Mouse (Mus musculus): ENCODE measurements around the gene Plppr1.
"Not testable (repeated sequence)": the region's sequence is repeated elsewhere in the genome, so short reads cannot be mapped to it uniquely, and the experiment has no call there.

The Plppr1 gene

DNA sequence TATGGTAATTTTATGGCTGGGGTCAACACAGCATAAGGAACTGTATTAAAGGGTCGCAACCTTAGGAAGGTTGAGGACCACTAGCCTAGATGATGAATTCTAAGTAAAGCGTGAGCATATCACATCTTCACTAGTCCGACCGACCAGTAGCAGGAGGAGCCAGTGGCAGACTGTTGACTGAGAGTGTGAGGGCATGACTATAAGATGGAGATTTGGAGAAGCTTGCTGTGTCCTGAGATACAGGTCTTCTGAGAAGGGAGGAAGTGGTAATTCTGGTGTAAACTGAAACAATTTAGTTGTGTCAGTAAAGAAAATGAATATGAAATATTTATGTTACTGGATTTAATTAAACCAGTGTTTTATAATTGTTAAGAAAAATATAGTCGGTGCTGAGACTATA, 180.4 kb downstream of the Plppr1 start:
- DNase-seq, result no peak

DNA sequence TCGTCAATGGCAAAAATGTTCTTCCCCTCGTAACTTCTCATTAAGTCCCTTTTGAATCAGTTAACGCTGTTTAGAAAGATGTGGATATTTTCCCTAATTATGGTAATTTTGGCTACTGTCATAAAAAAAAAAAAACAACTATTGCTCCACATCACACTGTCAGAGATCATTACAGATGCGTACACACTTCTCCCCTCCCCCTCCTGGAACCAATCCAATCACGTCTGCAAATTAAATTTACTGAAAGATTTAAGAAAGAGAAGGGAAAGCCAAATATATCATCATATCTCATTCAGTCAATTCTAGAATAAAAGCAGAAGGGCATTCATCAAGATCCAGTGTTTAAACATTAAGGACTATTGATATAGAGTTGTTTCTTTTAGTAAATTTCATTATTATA, 185.7 kb downstream of the Plppr1 start:
- DNase-seq, result no peak

DNA sequence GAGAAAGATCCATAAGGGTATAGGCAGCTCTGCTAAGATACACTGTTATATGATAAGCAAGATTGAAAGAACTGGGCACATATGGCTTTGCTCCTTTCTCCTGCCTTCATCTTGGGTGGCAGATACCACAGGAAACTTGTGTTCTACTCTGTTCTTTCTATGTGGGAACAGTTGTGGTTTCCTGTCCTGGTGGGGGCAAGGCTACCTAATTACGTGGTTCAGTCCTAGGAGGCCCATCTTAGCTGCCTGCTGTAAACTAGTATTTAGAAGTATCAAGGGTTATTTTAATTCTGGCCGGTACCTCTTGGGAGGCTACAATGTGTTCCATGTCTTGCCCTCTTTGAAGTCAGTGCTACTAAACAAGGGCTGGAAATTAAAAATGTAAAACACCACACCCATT, 186.2 kb downstream of the Plppr1 start:
- no peak for DNase-seq

- no peak for DNase-seq
Measured at GRCm38 (mm10) chr4:49251262-49251661, 192.2 kb downstream of the Plppr1 start.

- no peak for DNase-seq
Measured at GRCm38 (mm10) chr4:49252169-49252568, 193.1 kb downstream of the Plppr1 start.

DNA sequence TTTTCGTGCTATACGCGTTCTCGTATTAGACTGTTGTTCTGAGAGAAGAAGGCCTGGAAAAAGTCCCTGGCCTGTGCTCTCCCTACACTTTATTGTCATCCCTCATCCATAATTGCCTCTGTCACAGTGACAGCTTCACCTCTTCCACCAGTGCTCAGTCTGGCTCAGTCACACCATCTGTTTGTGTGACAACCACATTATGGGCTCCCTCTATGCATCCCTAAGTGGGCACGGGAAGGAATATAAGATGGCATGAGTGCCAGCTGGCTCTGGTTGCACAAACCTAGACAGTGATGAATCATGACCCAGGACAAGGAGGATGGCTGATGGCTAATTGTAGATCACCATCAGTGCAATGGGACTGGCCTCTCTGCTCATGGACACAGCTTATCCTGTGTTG, 219.4 kb downstream of the Plppr1 start:
- no peak for DNase-seq

DNA sequence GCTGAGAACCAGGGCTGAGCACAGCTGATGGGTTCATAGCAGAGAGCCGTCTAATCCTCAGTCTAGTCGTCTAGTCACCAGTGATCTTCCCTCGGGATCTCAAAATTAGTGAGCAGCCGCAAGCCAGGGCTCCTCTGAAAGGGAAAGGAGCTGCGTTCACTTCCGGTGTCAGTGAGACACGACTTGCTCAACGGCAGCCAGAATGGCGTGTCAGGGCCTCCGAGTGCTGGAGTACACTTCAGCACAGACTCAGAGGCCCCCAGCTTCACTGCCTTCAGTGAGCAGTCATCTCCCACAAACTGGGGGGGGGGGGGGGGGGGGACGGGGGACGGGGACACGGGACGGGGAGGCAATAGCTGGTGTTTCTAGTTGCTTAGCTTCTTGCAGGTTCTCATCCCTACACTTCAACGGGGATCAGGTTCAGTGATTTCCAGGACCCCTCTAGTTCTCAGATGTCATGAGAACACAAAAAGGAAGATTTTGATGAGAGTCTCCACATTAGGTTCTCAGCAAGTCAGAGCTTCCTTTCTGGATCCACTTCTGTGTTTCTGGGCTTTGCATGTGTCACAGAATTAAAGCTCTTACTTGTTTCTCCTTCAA, 225.7 kb downstream of the Plppr1 start:
- DNase-seq, result no peak

GRCm38 (mm10) chr4:49285340-49286196, 226.5 kb downstream of the Plppr1 start:
- no peak for DNase-seq

GRCm38 (mm10) chr4:49286197-49286492, 227.1 kb downstream of the Plppr1 start:
- no peak for DNase-seq

DNA sequence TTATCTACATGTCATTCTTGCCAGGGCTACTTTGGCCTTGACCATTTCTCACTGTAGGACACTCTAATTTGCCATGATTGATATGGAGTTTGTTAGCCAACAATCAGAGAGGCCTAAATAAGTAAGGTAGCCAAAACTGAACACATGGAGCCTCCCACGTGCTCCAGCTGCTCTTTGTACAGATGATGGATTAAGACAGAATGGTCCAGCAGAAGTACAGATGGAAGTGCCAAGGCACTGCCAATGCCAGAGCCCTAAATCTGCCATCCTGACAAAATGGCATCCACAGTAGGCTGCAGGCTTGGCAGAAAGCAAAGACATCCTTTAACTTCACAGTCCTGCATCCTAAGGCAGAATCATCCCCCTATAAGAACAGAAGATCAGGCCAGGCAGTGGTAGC, 237.4 kb downstream of the Plppr1 start:
- no peak for DNase-seq

DNA sequence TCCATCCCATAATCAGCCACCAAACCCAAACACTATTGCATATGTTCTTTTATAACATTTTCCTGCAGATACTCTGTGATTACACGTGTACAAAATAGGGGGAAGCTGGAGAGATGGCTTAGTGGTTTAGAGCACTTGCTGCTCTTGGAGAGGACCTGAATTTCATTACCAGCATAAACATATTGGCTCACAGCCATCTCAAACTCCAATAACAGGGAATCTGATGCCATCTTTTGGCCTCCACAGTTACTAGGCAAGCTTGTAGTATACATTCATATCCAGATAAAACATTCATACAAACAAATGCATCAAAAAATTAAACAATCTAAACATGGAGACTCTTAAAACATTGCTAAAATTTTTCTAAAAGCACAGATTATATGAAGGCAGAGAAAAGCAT, 240.5 kb downstream of the Plppr1 start:
- DNase-seq, result no peak

GRCm38 (mm10) chr4:49321903-49322635, 263.0 kb downstream of the Plppr1 start:
- DNase-seq, result no peak

DNA sequence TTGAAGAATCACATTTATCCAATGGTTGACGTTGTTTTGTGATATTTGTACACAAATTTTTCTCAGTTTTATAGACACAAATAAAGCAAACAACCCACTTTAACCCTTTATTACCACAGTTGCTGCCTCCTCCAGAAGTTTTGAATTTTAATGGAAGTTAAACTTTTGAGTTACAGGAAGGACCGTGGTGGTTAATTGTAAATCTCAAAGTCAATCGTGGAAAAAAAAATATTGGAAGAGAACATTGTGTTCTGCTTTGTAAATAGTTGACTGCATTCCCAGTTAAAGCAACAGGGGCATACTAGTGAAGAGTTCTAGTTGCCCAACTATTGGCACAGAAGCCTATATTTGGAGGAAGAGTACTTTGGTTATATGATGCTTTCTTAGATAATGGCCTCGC, 278.9 kb downstream of the Plppr1 start:
- DNase-seq, result not testable (repeated sequence)

GRCm38 (mm10) chr4:49340091-49340490, 281.0 kb downstream of the Plppr1 start:
- not testable (repeated sequence) for DNase-seq

- not testable (repeated sequence) for DNase-seq
Measured at GRCm38 (mm10) chr4:49348001-49348400, 288.9 kb downstream of the Plppr1 start.

GRCm38 (mm10) chr4:49348677-49349076, 289.6 kb downstream of the Plppr1 start:
- no peak for DNase-seq

GRCm38 (mm10) chr4:49350470-49350869, 291.4 kb downstream of the Plppr1 start:
- no peak for DNase-seq

DNA sequence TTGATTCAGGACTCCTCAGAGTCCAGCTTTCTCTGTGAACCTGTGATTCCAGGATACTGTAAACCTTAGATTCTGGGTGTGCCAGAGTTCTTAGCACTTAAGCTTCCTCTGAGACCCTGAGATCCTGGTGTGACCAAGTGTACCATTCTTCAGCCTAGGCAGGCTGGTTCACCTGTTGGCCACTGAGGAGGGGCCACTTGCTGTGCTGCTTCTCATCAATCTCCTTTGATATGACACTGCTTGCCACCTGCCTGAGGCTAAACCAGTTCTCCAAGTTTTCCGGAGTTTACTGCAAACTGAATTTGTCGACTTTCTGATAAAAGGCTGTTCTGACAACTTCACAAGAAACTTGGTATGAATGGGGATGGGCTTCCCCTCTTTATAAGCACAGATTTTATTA, 298.0 kb downstream of the Plppr1 start:
- no peak for DNase-seq

DNA sequence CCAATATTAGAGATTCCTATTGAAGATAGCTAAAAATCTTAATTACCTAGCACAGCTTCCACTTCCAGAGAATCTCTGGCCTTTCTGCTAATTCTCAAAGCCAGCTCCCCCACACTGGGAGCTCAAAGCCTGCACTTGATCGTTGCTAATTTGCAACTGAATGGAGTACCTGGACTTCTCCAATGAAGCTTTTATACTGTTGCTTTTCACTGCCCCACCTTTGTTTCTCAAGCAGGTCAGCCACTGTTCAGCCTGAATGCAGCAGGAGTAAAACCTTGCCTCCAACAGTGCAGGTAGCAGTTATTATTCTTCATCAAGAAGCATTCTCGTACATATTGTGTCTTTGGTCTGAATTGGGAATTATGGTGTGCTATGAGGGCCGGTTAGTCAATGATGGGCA, 309.0 kb downstream of the Plppr1 start:
- not testable (repeated sequence) for DNase-seq

DNA sequence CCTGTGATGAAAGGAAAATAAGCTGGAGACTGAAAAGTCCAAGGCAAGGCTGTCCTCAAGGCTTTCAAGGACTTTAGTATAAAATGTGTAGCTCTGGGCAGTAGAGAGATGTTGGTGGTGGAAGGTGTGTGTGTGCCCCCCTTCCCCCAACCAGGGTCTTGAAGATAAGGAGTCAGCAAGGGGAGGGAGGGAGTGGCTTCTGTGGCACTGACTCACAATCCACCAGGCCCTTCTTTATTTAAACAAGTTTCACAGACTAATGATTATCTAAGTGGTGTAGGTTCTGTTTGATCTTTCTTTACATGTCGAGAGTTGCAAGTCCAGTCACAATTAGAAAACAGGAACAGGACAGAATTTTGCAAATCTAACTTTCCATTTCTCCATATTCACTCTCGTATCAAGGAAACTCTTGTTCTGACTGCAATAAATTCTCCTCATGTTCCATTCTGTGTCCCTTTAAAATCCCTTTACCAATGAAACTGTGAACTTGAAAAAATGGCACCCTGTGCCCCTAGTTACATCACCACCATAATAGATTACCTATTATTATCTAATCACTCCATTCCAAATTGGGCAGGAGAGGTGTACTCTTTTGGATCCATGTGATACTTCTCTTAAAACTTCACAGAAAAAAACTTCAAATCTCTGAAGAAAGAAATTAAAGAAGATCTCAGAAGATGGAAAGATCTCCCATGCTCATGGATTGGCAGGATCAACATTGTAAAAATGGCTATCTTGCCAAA, 324.7 kb downstream of the Plppr1 start:
- not testable (repeated sequence) for DNase-seq

DNA sequence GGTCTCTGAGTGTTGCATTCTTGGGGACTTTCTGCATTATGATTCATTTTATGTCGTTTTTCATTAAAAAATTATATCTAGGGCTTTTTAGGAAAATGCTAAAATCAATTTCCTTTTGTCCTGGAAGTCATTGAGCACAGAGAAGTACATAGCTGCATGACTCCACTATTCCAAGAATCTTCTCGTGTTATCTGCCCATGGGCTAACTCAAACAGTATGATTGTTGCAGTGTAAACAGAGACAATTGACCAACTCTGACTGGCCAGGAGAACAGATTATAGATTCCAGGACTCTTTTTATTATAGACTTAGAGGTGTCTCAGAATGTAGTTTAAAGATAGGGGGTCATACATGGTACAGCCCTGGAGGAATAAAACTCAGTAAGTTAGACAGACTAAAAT, 327.8 kb downstream of the Plppr1 start:
- DNase-seq, result no peak
